Mouse (Mus musculus): Measurements from ENCODE around the gene Btbd9. TPM values are rescaled to one million over a fixed set of nuclear protein-coding genes. Genes with fewer than 3 reads are reported as not detected.

Btbd9 gene
- polyA plus RNA-seq, 1 experiment from 2014 or later = 40.6 TPM

DNA sequence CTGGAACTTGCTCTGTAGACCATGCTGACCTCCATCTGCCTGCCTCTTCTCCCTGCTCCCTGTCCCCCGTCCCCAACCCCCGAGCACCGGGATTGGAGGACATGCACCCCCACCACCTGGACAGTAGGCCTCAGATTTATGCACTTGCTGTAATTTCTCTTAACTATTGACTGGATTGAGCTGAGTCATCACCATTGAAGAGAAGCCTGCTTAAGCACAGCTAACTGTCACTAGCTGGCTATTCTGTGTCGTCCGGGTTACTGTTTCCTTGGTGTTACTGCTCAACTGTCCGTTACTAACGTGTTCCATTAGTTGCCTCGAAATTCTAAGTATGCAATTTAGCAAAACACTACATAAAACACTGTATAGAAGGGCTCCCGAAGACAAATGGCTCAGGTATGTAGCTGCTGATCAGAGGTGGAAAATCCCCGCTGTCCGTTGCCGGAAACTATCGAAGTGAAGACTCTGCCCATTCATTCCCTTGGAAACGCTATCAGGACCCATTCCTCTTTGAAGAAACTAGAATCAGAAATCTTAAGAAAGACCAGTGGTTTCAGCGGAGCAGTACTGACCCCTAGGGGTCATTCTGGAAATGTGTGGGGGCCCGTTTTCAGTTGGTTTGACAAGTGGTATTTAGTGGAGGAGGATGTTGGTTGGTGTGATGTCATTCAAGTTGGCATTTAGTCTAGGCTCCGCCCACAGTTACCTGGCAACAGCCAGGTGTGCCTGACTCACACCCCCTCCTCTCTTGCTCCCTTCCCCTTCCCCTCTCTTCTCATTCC lies 14.3 kb upstream of the Btbd9 start:
- Histone ChIP-seq H3K27me3 (replicated peaks; ENCODE audit: insufficient read depth, low read length) (no peaks in the 10 kb centered on the region), H3K27ac (ENCODE audit: low read length) (no peak overlapping the region), H3K4me2 (replicated peaks; ENCODE audit: low read depth, low read length) (no peak overlapping the region), H3K4me1 (ENCODE audit: insufficient read depth, low read depth, low read length) (no peaks in the 10 kb centered on the region), H3K9me3 (ENCODE audit: low read length) (no peaks in the 10 kb centered on the region), H3K4me3 (ENCODE audit: low read depth, low read length) (no peak overlapping the region), H3K36me3 (ENCODE audit: insufficient read depth, low read length) (peaks cover 17% of the 10 kb centered on the region; the same call in 1 of the 2 replicates), H3K9ac (replicated peaks; ENCODE audit: low read depth) (no peak overlapping the region)
- DNase-seq (ENCODE audit: low spot score) (peak; percentile 80), ATAC-seq (peak; percentile 61)
- WGBS = 45% methylated on average over 17 of the region's 17 CpGs
- TF ChIP-seq EP300 (IDR thresholded peaks at IDR 0.05) = no peak
- peak; percentile 84 for TF ChIP-seq CTCF (IDR thresholded peaks at IDR 0.05)

DNA sequence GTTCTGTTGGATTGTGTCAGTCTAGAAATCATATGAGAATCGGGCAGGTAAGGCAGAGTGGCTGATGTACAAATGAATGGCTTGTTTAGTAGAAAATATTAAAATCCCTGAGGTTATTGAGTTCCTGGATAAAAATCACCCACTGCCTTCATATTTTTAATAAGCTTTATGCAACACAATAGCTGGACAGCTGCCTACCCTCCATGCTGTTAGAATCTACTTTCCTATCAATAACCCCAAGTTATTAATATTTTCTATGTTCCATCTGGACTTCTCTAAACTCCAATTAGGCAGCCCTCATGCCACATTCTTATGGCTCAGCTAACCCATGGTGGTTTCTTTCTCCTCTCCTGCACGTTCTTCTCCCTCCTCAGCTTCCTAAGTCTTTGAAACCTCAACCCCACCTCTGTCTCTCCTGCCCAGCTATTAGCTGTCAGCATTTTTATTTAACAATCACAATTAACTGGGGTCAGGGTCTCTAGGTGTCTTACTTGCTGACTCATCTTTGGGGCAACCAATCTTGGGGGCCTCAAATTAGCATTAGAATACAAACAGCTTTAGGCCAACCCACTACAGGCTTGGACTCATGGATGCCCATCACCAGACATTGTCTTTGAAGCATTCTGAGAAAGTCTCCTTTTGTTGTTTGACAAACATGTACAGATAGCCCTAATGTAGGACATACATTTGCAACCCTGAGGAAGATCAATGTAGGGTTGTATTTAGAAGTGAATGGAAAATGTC lies 7.1 kb upstream of the Btbd9 start:
- Histone ChIP-seq H3K9ac (replicated peaks; ENCODE audit: low read depth) (no peak overlapping the region), H3K9me3 (ENCODE audit: low read length) (no peaks in the 10 kb centered on the region), H3K27me3 (replicated peaks; ENCODE audit: insufficient read depth, low read length) (no peaks in the 10 kb centered on the region), H3K36me3 (ENCODE audit: insufficient read depth, low read length) (no peaks in the 10 kb centered on the region), H3K27ac (ENCODE audit: low read length) (no peak overlapping the region), H3K4me1 (ENCODE audit: insufficient read depth, low read depth, low read length) (no peaks in the 10 kb centered on the region), H3K4me2 (replicated peaks; ENCODE audit: low read depth, low read length) (no peak overlapping the region), H3K4me3 (ENCODE audit: low read depth, low read length) (no peak overlapping the region)
- ATAC-seq (no peak), DNase-seq (ENCODE audit: low spot score) (no peak)
- WGBS = 72% methylated on average over 2 of the region's 2 CpGs
- no peak for TF ChIP-seq CTCF (IDR thresholded peaks at IDR 0.05)
- TF ChIP-seq EP300 (IDR thresholded peaks at IDR 0.05) = no peak

DNA sequence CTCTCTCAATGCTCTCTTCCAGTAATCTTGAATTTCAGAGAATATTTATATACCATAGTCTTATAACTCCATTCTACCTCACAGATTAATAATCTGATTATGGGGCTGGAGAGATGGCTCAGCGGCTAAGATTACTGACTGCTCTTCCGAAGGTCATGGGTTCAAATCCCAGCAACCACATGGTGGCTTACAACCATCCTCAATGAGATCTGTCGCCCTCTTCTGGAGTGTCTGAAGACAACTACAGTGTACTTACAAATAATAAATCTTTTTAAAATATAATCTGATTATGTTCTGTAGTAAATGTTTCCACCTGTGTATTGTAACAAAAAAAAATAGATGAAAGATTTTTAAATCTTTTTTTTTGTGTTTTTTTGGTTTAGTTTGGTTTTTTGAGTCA lies 6.0 kb upstream of the Btbd9 start:
- Histone ChIP-seq H3K36me3 (ENCODE audit: insufficient read depth, low read length) (no peaks in the 10 kb centered on the region), H3K9ac (replicated peaks; ENCODE audit: low read depth) (no peak overlapping the region), H3K4me3 (ENCODE audit: low read depth, low read length) (no peak overlapping the region), H3K27ac (ENCODE audit: low read length) (no peak overlapping the region), H3K4me2 (replicated peaks; ENCODE audit: low read depth, low read length) (no peak overlapping the region), H3K27me3 (replicated peaks; ENCODE audit: insufficient read depth, low read length) (no peaks in the 10 kb centered on the region), H3K4me1 (ENCODE audit: insufficient read depth, low read depth, low read length) (no peaks in the 10 kb centered on the region), H3K9me3 (ENCODE audit: low read length) (no peaks in the 10 kb centered on the region)
- DNase-seq (ENCODE audit: low spot score) (no peak), ATAC-seq (no peak)
- 75% methylated on average over 3 of the region's 3 CpGs for WGBS
- TF ChIP-seq CTCF (IDR thresholded peaks at IDR 0.05) (no peak), EP300 (IDR thresholded peaks at IDR 0.05) (no peak)

DNA sequence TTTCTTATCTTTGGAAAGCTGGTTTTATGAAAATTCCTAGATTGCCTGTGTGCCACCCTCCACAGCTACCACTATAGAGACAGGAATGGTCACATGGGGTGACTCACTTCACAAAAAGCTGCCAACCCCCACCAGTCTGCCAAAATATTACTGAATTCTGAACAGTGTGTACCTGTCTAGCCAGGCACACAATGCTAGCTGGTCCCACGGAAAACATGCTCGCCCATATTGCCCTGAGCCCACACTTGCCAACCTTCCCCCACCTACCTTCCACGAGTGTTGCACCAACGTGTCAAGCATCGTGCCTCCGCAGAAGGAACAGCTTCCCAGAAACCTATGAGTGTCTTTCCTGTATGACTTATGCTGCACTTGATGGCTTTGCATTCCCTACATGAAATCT lies 4.9 kb upstream of the Btbd9 start:
- Histone ChIP-seq H3K27me3 (replicated peaks; ENCODE audit: insufficient read depth, low read length) (no peaks in the 10 kb centered on the region), H3K9ac (replicated peaks; ENCODE audit: low read depth) (no peak overlapping the region), H3K27ac (ENCODE audit: low read length) (no peak overlapping the region), H3K36me3 (ENCODE audit: insufficient read depth, low read length) (no peaks in the 10 kb centered on the region), H3K4me2 (replicated peaks; ENCODE audit: low read depth, low read length) (no peak overlapping the region), H3K4me1 (ENCODE audit: insufficient read depth, low read depth, low read length) (peaks cover 5% of the 10 kb centered on the region; the same call in 1 of the 2 replicates), H3K4me3 (ENCODE audit: low read depth, low read length) (no peak overlapping the region), H3K9me3 (ENCODE audit: low read length) (no peaks in the 10 kb centered on the region)
- DNase-seq (ENCODE audit: low spot score) (no peak), ATAC-seq (no peak)
- 72% methylated on average over 6 of the region's 6 CpGs for WGBS
- TF ChIP-seq EP300 (IDR thresholded peaks at IDR 0.05) (0 out of 2 replicates have a peak, but pooled peaks have one; percentile 15), CTCF (IDR thresholded peaks at IDR 0.05) (no peak)

DNA sequence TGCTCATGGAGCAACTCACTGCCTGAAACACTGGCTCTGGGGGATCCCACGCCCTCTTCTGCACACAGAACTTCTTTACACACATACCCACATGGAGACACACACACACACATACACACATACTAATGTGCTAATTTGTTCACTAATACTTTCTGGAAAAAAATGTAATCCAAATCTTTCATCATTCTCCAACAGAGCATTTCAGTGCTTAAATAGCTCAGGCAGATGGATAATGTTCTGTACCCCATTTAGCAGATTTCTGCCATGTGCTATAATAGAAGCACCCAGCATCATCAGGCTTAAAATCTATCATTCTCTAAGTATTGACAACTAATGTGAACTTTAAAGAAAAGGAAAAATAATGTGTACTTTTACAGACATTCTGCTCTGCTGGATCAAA lies 4.5 kb upstream of the Btbd9 start:
- no peak overlapping the region for H3K9ac ChIP-seq (replicated peaks; ENCODE audit: low read depth)
- 52% methylated on average over 1 of the region's 1 CpGs for WGBS
- DNase-seq (ENCODE audit: low spot score) (no peak), ATAC-seq (no peak)
- TF ChIP-seq EP300 (IDR thresholded peaks at IDR 0.05) = no peak
- TF ChIP-seq CTCF (IDR thresholded peaks at IDR 0.05) = no peak
- no peaks in the 10 kb centered on the region for H3K27me3 ChIP-seq (replicated peaks; ENCODE audit: insufficient read depth, low read length)
- no peak overlapping the region for H3K27ac ChIP-seq (ENCODE audit: low read length)
- H3K4me3 ChIP-seq (ENCODE audit: low read depth, low read length) = no peak overlapping the region
- H3K9me3 ChIP-seq (ENCODE audit: low read length) = no peaks in the 10 kb centered on the region
- no peak overlapping the region for H3K4me2 ChIP-seq (replicated peaks; ENCODE audit: low read depth, low read length)
- peaks cover 5% of the 10 kb centered on the region; the same call in 1 of the 2 replicates for H3K4me1 ChIP-seq (ENCODE audit: insufficient read depth, low read depth, low read length)
- H3K36me3 ChIP-seq (ENCODE audit: insufficient read depth, low read length) = no peaks in the 10 kb centered on the region

DNA sequence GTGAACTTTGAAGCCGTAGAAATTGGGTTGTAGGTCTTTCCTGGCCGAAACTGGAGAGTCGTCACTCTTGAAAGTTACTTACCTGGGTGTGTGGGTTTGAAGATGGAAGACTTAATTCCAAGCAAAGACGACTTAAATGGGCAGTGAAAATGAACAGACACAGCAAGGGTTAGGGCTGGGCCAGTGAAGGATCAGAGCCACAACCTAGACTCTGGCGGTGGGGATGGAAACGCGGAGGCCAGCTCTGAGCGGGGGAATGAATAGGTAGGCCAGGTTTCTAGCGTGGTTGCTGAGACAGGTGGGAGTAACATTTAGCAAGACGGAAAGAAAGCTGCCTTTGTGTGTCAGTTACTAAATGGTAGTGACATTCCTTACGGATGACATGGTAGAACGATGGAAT lies 658 bp upstream of the Btbd9 start:
- Histone ChIP-seq H3K4me3 (ENCODE audit: low read depth, low read length) (peak overlapping the region; percentile 84), H3K4me2 (replicated peaks; ENCODE audit: low read depth, low read length) (peak overlapping the region; percentile 75), H3K9ac (replicated peaks; ENCODE audit: low read depth) (peak overlapping the region; percentile 66), H3K27me3 (replicated peaks; ENCODE audit: insufficient read depth, low read length) (no peaks in the 10 kb centered on the region), H3K4me1 (ENCODE audit: insufficient read depth, low read depth, low read length) (peaks cover 10% of the 10 kb centered on the region; the same call in 1 of the 2 replicates), H3K36me3 (ENCODE audit: insufficient read depth, low read length) (no peaks in the 10 kb centered on the region), H3K27ac (ENCODE audit: low read length) (peak overlapping the region; percentile 91; the same call in 1 of the 2 replicates), H3K9me3 (ENCODE audit: low read length) (no peaks in the 10 kb centered on the region)
- WGBS = 37% methylated on average over 12 of the region's 12 CpGs
- TF ChIP-seq CTCF (IDR thresholded peaks at IDR 0.05) = no peak
- TF ChIP-seq EP300 (IDR thresholded peaks at IDR 0.05) = no peak
- DNase-seq (ENCODE audit: low spot score) = no peak
- ATAC-seq = no peak
